Mouse (Mus musculus): ENCODE measurements at regions not wholly inside any gene's neighbourhood (a gene's known extent, or its start where the extent isn't known, plus 50 kb on each side); places are given as distances from the start of the nearest gene placed in this dataset.

GRCm38 (mm10) chr14:67582201-67582782 is 1573.3 kb upstream of the Gulo start:
- no peaks in the 10 kb centered on the region for H3K4me1 ChIP-seq (ENCODE audit: control insufficient read depth, insufficient read depth, insufficient read length, low read length)

GRCm38 (mm10) chr14:67574346-67574949 is 1565.4 kb upstream of the Gulo start:
- H3K4me3 ChIP-seq (ENCODE audit: insufficient read depth, low read depth, low read length), result no peak overlapping the region
- no peaks in the 10 kb centered on the region for H3K4me1 ChIP-seq (ENCODE audit: control insufficient read depth, insufficient read depth, insufficient read length, low read length)
- H3K27ac ChIP-seq (replicated peaks; ENCODE audit: low read depth, low read length), result peak overlapping the region; percentile 82

More at GRCm38 (mm10) chr14:67582201-67582782, 1573.3 kb upstream of the Gulo start:
- no peak overlapping the region for H3K27ac ChIP-seq (replicated peaks; ENCODE audit: low read depth, low read length)
- no peak overlapping the region for H3K4me3 ChIP-seq (ENCODE audit: insufficient read depth, low read depth, low read length)

- H3K27ac ChIP-seq (replicated peaks; ENCODE audit: low read depth, low read length), result no peak overlapping the region
- no peaks in the 10 kb centered on the region for H3K4me1 ChIP-seq (ENCODE audit: control insufficient read depth, insufficient read depth, insufficient read length, low read length)
- H3K4me3 ChIP-seq (ENCODE audit: insufficient read depth, low read depth, low read length), result no peak overlapping the region
Measured at GRCm38 (mm10) chr14:67573451-67573995, 1564.5 kb upstream of the Gulo start.

- H3K27ac ChIP-seq (replicated peaks; ENCODE audit: low read depth, low read length), result no peak overlapping the region
- no peaks in the 10 kb centered on the region for H3K4me1 ChIP-seq (ENCODE audit: control insufficient read depth, insufficient read depth, insufficient read length, low read length)
- no peak overlapping the region for H3K4me3 ChIP-seq (ENCODE audit: insufficient read depth, low read depth, low read length)
Measured at GRCm38 (mm10) chr14:67569744-67570322, 1560.8 kb upstream of the Gulo start.

GRCm38 (mm10) chr14:67568896-67569743 is 1560.1 kb upstream of the Gulo start:
- Histone ChIP-seq H3K27ac (replicated peaks; ENCODE audit: low read depth, low read length) (no peak overlapping the region), H3K4me3 (ENCODE audit: insufficient read depth, low read depth, low read length) (no peak overlapping the region), H3K4me1 (ENCODE audit: control insufficient read depth, insufficient read depth, insufficient read length, low read length) (no peaks in the 10 kb centered on the region)

GRCm38 (mm10) chr14:67554897-67555296 is 1545.9 kb upstream of the Gulo start:
- no peak overlapping the region for H3K4me3 ChIP-seq (ENCODE audit: insufficient read depth, low read depth, low read length)
- H3K27ac ChIP-seq (replicated peaks; ENCODE audit: low read depth, low read length), result no peak overlapping the region
- H3K4me1 ChIP-seq (ENCODE audit: control insufficient read depth, insufficient read depth, insufficient read length, low read length), result no peaks in the 10 kb centered on the region

- Histone ChIP-seq H3K4me3 (ENCODE audit: insufficient read depth, low read depth, low read length) (no peak overlapping the region), H3K27ac (replicated peaks; ENCODE audit: low read depth, low read length) (no peak overlapping the region), H3K4me1 (ENCODE audit: control insufficient read depth, insufficient read depth, insufficient read length, low read length) (no peaks in the 10 kb centered on the region)
Measured at GRCm38 (mm10) chr14:67550462-67551185, 1541.6 kb upstream of the Gulo start.

GRCm38 (mm10) chr14:67548750-67549149 is 1539.7 kb upstream of the Gulo start:
- H3K4me1 ChIP-seq (ENCODE audit: control insufficient read depth, insufficient read depth, insufficient read length, low read length), result 0 out of 2 replicates have a peak, but pooled peaks cover 3% of the 10 kb centered on the region
- no peak overlapping the region for H3K27ac ChIP-seq (replicated peaks; ENCODE audit: low read depth, low read length)
- no peak overlapping the region for H3K4me3 ChIP-seq (ENCODE audit: insufficient read depth, low read depth, low read length)

GRCm38 (mm10) chr14:67545036-67545435 is 1536.0 kb upstream of the Gulo start:
- Histone ChIP-seq H3K4me3 (ENCODE audit: insufficient read depth, low read depth, low read length) (no peak overlapping the region), H3K4me1 (ENCODE audit: control insufficient read depth, insufficient read depth, insufficient read length, low read length) (peaks cover 6% of the 10 kb centered on the region; the same call in 1 of the 2 replicates), H3K27ac (replicated peaks; ENCODE audit: low read depth, low read length) (peak overlapping the region; percentile 69)

GRCm38 (mm10) chr14:67541271-67541711 is 1532.3 kb upstream of the Gulo start:
- H3K27ac ChIP-seq (replicated peaks; ENCODE audit: low read depth, low read length), result no peak overlapping the region
- peaks cover 6% of the 10 kb centered on the region; the same call in 1 of the 2 replicates for H3K4me1 ChIP-seq (ENCODE audit: control insufficient read depth, insufficient read depth, insufficient read length, low read length)
- no peak overlapping the region for H3K4me3 ChIP-seq (ENCODE audit: insufficient read depth, low read depth, low read length)

- no peak overlapping the region for H3K27ac ChIP-seq (replicated peaks; ENCODE audit: low read depth, low read length)
- H3K4me3 ChIP-seq (ENCODE audit: insufficient read depth, low read depth, low read length), result no peak overlapping the region
Measured at GRCm38 (mm10) chr14:67538696-67539095, 1529.7 kb upstream of the Gulo start.

GRCm38 (mm10) chr14:67536787-67537659 is 1528.0 kb upstream of the Gulo start:
- H3K27ac ChIP-seq (replicated peaks; ENCODE audit: low read depth, low read length), result no peak overlapping the region
- peaks cover 3% of the 10 kb centered on the region; the same call in 1 of the 2 replicates for H3K4me1 ChIP-seq (ENCODE audit: control insufficient read depth, insufficient read depth, insufficient read length, low read length)
- no peak overlapping the region for H3K4me3 ChIP-seq (ENCODE audit: insufficient read depth, low read depth, low read length)

More at GRCm38 (mm10) chr14:67538696-67539095, 1529.7 kb upstream of the Gulo start:
- peaks cover 3% of the 10 kb centered on the region; the same call in 1 of the 2 replicates for H3K4me1 ChIP-seq (ENCODE audit: control insufficient read depth, insufficient read depth, insufficient read length, low read length)

GRCm38 (mm10) chr14:67506729-67507395 is 1497.9 kb upstream of the Gulo start:
- no peak overlapping the region for H3K4me3 ChIP-seq (ENCODE audit: insufficient read depth, low read depth, low read length)
- no peaks in the 10 kb centered on the region for H3K4me1 ChIP-seq (ENCODE audit: control insufficient read depth, insufficient read depth, insufficient read length, low read length)
- H3K27ac ChIP-seq (replicated peaks; ENCODE audit: low read depth, low read length), result no peak overlapping the region

Measured in brown adipose tissue, adult 24 weeks (tissue).